Mouse (Mus musculus) MEL (cell line): ENCODE results near the gene Nfe2. TPM values are rescaled to one million over a fixed set of nuclear protein-coding genes. Genes with fewer than 3 reads are reported as not detected.

Experiments
- DNase-seq: peaks from one replicate; pipeline ENCODE4 v3.0.0; 2011; ENCODE audit warnings: low read depth, low spot score
- H3K27ac ChIP-seq: 2 replicates; pipeline ENCODE4 v1.5.1; 2012; ENCODE audit warnings: low read depth, mild to moderate bottlenecking, control low read depth, low read length, moderate library complexity; ENCODE audit not compliant: control insufficient read depth
- H3K27me3 ChIP-seq, 2 experiments: fragments of 150-350 bp in 1 of 2; sonication (generic) in 1 of 2; 2 replicates each; pipeline ENCODE4 v1.6.1; 2012; ENCODE audit warnings: low read length in 2 of 2, mild to moderate bottlenecking in 2 of 2, improper control_type of control experiment in 1 of 2, moderate library complexity in 1 of 2; ENCODE audit not compliant: insufficient read depth in 2 of 2, control insufficient read depth in 1 of 2
- H3K36me3 ChIP-seq, 2 experiments: 2 replicates each; pipeline ENCODE4 v1.6.1; 2012 to 2014; ENCODE audit warnings: low read length in 2 of 2, improper control_type of control experiment in 1 of 2, inconsistent platforms in 1 of 2, mild to moderate bottlenecking in 1 of 2; ENCODE audit not compliant: insufficient read depth in 2 of 2, control insufficient read depth in 1 of 2
- H3K4me1 ChIP-seq, 2 experiments: fragments of 150-350 bp in 1 of 2; sonication (generic) in 1 of 2; 2 replicates each; pipeline ENCODE4 v1.6.1; 2012; ENCODE audit warnings: low read length in 2 of 2, improper control_type of control experiment in 1 of 2, mild to moderate bottlenecking in 1 of 2; ENCODE audit not compliant: insufficient read depth in 2 of 2, control insufficient read depth in 1 of 2
- H3K4me3 ChIP-seq, 2 experiments: fragments of 150-350 bp in 1 of 2; sonication (generic) in 1 of 2; 2 replicates each; pipeline ENCODE4 v1.5.1; 2012; ENCODE audit warnings: low read depth in 2 of 2, low read length in 2 of 2, mild to moderate bottlenecking in 2 of 2, moderate library complexity in 2 of 2, control low read depth in 1 of 2, improper control_type of control experiment in 1 of 2; ENCODE audit not compliant: control insufficient read depth in 1 of 2, insufficient read depth in 1 of 2
- H3K79me2 ChIP-seq: 2 replicates; pipeline ENCODE4 v1.6.1; 2012; ENCODE audit warnings: mild to moderate bottlenecking, low read length, moderate library complexity; ENCODE audit not compliant: control insufficient read depth, poor library complexity, insufficient read depth
- H3K9ac ChIP-seq: 2 replicates; pipeline ENCODE4 v1.6.1; 2012; ENCODE audit warnings: low read depth, mild to moderate bottlenecking, control low read depth, low read length, moderate library complexity; ENCODE audit not compliant: control insufficient read depth, poor library complexity, severe bottlenecking
- H3K9me3 ChIP-seq: fragments of 150-350 bp; sonication (generic); replicated peaks from 2 replicates; pipeline ENCODE4 v1.6.1; 2012; ENCODE audit warnings: mild to moderate bottlenecking, low read length, improper control_type of control experiment, moderate library complexity; ENCODE audit not compliant: insufficient read depth
- BHLHE40 ChIP-seq: IDR thresholded peaks from 2 replicates; pipeline ENCODE4 v1.6.1; 2012; ENCODE audit warnings: low read depth, mild to moderate bottlenecking, inconsistent platforms, low read length, improper control_type of control experiment, borderline replicate concordance
- CHD1 ChIP-seq: IDR thresholded peaks from 2 replicates; pipeline ENCODE4 v1.6.1; 2012; ENCODE audit warnings: low read depth, mild to moderate bottlenecking, inconsistent platforms, low read length, improper control_type of control experiment
- CTCF ChIP-seq, 3 experiments: IDR thresholded peaks in 2 of 3; conservative IDR thresholded peaks in 1 of 3; 2 replicates each; pipeline ENCODE4 v1.5.1; 2011 to 2012; ENCODE audit warnings: low read length in 3 of 3, low read depth in 2 of 3, mild to moderate bottlenecking in 2 of 3, improper control_type of control experiment in 1 of 3, inconsistent platforms in 1 of 3, mixed read lengths in 1 of 3, moderate library complexity in 1 of 3; ENCODE audit not compliant: control insufficient read depth in 1 of 3, insufficient read depth in 1 of 3, poor library complexity in 1 of 3, severe bottlenecking in 1 of 3
- E2F4 ChIP-seq: IDR thresholded peaks from 2 replicates; pipeline ENCODE4 v1.6.1; 2011; ENCODE audit warnings: low read depth, low read length, improper control_type of control experiment, borderline replicate concordance
- ELF1 ChIP-seq: IDR thresholded peaks from 2 replicates; pipeline ENCODE4 v1.6.1; 2014; ENCODE audit warnings: low read depth, mild to moderate bottlenecking, inconsistent platforms, low read length, improper control_type of control experiment, moderate library complexity
- EP300 ChIP-seq, 2 experiments: IDR thresholded peaks; 2 replicates each; pipeline ENCODE4 v1.6.1; 2011; ENCODE audit warnings: improper control_type of control experiment in 2 of 2, low read length in 2 of 2, low read depth in 1 of 2, mild to moderate bottlenecking in 1 of 2
- ETS1 ChIP-seq: IDR thresholded peaks from 2 replicates; pipeline ENCODE4 v1.6.1; 2012; ENCODE audit warnings: low read depth, mild to moderate bottlenecking, inconsistent platforms, low read length, improper control_type of control experiment, moderate library complexity
- GABPA ChIP-seq: IDR thresholded peaks from 2 replicates; pipeline ENCODE4 v1.6.1; 2012; ENCODE audit warnings: low read depth, mild to moderate bottlenecking, inconsistent platforms, low read length, improper control_type of control experiment, moderate library complexity
- GATA1 ChIP-seq: IDR thresholded peaks from 2 replicates; pipeline ENCODE4 v1.6.1; 2011; ENCODE audit warnings: low read depth, low read length, improper control_type of control experiment
- HCFC1 ChIP-seq: IDR thresholded peaks from 2 replicates; pipeline ENCODE4 v1.6.1; 2012; ENCODE audit warnings: low read depth, mild to moderate bottlenecking, inconsistent platforms, low read length, improper control_type of control experiment, moderate library complexity
- JUND ChIP-seq: IDR thresholded peaks from 2 replicates; pipeline ENCODE4 v1.6.1; 2011; ENCODE audit warnings: low read depth, mild to moderate bottlenecking, improper control_type of control experiment, low read length
- MAFK ChIP-seq: IDR thresholded peaks from 2 replicates; pipeline ENCODE4 v1.6.1; 2011; ENCODE audit warnings: low read depth, mild to moderate bottlenecking, low read length, improper control_type of control experiment, borderline replicate concordance
- MAX ChIP-seq: IDR thresholded peaks from 2 replicates; pipeline ENCODE4 v1.6.1; 2011; ENCODE audit warnings: low read length, improper control_type of control experiment
- MAZ ChIP-seq: IDR thresholded peaks from 2 replicates; pipeline ENCODE4 v1.6.1; 2012; ENCODE audit warnings: low read depth, mild to moderate bottlenecking, inconsistent platforms, low read length, improper control_type of control experiment
- MXI1 ChIP-seq: IDR thresholded peaks from 2 replicates; pipeline ENCODE4 v1.6.1; 2011; ENCODE audit warnings: mild to moderate bottlenecking, low read depth, low read length, improper control_type of control experiment
- MYB ChIP-seq: IDR thresholded peaks from 2 replicates; pipeline ENCODE4 v1.6.1; 2011; ENCODE audit warnings: mild to moderate bottlenecking, low read depth, low read length, improper control_type of control experiment
- MYC ChIP-seq: IDR thresholded peaks from 2 replicates; pipeline ENCODE4 v1.6.1; 2011; ENCODE audit warnings: low read depth, mild to moderate bottlenecking, low read length, improper control_type of control experiment, moderate library complexity
- NELFE ChIP-seq: IDR thresholded peaks from 2 replicates; pipeline ENCODE4 v1.6.1; 2011; ENCODE audit warnings: low read depth, low read length, improper control_type of control experiment
- POLR2A ChIP-seq, 2 experiments: IDR thresholded peaks; 2 replicates each; pipeline ENCODE4 v1.6.1; 2011 to 2012; ENCODE audit warnings: low read length in 2 of 2, mild to moderate bottlenecking in 2 of 2, control low read depth in 1 of 2, improper control_type of control experiment in 1 of 2, low read depth in 1 of 2, moderate library complexity in 1 of 2; ENCODE audit not compliant: control insufficient read depth in 1 of 2, insufficient read depth in 1 of 2, poor library complexity in 1 of 2
- POLR2AphosphoS2 ChIP-seq: IDR thresholded peaks from 2 replicates; pipeline ENCODE4 v1.6.1; 2011; ENCODE audit warnings: low read length, improper control_type of control experiment
- POLR2AphosphoS5 ChIP-seq: IDR thresholded peaks from 2 replicates; pipeline ENCODE4 v1.6.1; 2012; ENCODE audit warnings: low read depth, borderline replicate concordance, mild to moderate bottlenecking, inconsistent platforms, low read length, moderate library complexity, mixed read lengths
- RCOR1 ChIP-seq: IDR thresholded peaks from 2 replicates; pipeline ENCODE4 v1.6.1; 2012; ENCODE audit warnings: low read depth, mild to moderate bottlenecking, inconsistent platforms, low read length, improper control_type of control experiment
- SIN3A ChIP-seq: IDR thresholded peaks from 2 replicates; pipeline ENCODE4 v1.6.1; 2012; ENCODE audit warnings: low read length, improper control_type of control experiment, inconsistent platforms
- SMC3 ChIP-seq: IDR thresholded peaks from 2 replicates; pipeline ENCODE4 v1.6.1; 2011; ENCODE audit warnings: low read depth, low read length, improper control_type of control experiment
- TCF12 ChIP-seq: IDR thresholded peaks from 2 replicates; pipeline ENCODE4 v1.6.1; 2014; ENCODE audit warnings: low read depth, mild to moderate bottlenecking, inconsistent platforms, low read length, improper control_type of control experiment, moderate library complexity
- USF1 ChIP-seq: IDR thresholded peaks from 2 replicates; pipeline ENCODE4 v1.6.1; 2014; ENCODE audit warnings: low read depth, mild to moderate bottlenecking, inconsistent platforms, low read length, improper control_type of control experiment, moderate library complexity
- USF2 ChIP-seq, 2 experiments: IDR thresholded peaks; 2 replicates each; pipeline ENCODE4 v1.6.1; 2011 to 2012; ENCODE audit warnings: improper control_type of control experiment in 2 of 2, low read length in 2 of 2, borderline replicate concordance in 1 of 2, inconsistent platforms in 1 of 2, low read depth in 1 of 2, mild to moderate bottlenecking in 1 of 2; ENCODE audit not compliant: insufficient read depth in 1 of 2
- ZC3H11A ChIP-seq: IDR thresholded peaks from 2 replicates; pipeline ENCODE4 v1.6.1; 2012; ENCODE audit warnings: low read depth, mild to moderate bottlenecking, inconsistent platforms, low read length, improper control_type of control experiment
- ZKSCAN1 ChIP-seq: IDR thresholded peaks from 2 replicates; pipeline ENCODE4 v1.6.1; 2012; ENCODE audit warnings: low read depth, mild to moderate bottlenecking, inconsistent platforms, low read length, improper control_type of control experiment, moderate library complexity
- ZMIZ1 ChIP-seq: IDR thresholded peaks from 2 replicates; pipeline ENCODE4 v1.6.1; 2012; ENCODE audit warnings: low read depth, mild to moderate bottlenecking, inconsistent platforms, low read length, improper control_type of control experiment, moderate library complexity
- ZNF384 ChIP-seq: IDR thresholded peaks from 2 replicates; pipeline ENCODE4 v1.6.1; 2012; ENCODE audit warnings: low read depth, mild to moderate bottlenecking, inconsistent platforms, low read length, improper control_type of control experiment
- polyA plus RNA-seq, 2 experiments: library from polyadenylated mRNA; stranded (reverse) in 1 of 2; unstranded in 1 of 2; fragments of >175 nt in 1 of 2; fragments of >200 nt in 1 of 2; gene quantifications; 2 replicates each; pipeline versions ENCODE4 v1.2.1 to v1.2.4; 2012; ENCODE audit warnings: low replicate concordance in 2 of 2, low read depth in 1 of 2; ENCODE audit not compliant: insufficient read length in 2 of 2, insufficient read depth in 1 of 2, missing spikeins in 1 of 2
- total RNA-seq: library from RNA; depleted of rRNA; stranded (reverse); fragments of 300-350 nt; gene quantifications from 2 replicates; pipeline ENCODE4 v1.2.3, GENCODE M21; 2012

The Nfe2 gene
- total and polyA plus RNA-seq, 3 experiments, result 74.6 to 103 TPM; not detected in 1

DNA sequence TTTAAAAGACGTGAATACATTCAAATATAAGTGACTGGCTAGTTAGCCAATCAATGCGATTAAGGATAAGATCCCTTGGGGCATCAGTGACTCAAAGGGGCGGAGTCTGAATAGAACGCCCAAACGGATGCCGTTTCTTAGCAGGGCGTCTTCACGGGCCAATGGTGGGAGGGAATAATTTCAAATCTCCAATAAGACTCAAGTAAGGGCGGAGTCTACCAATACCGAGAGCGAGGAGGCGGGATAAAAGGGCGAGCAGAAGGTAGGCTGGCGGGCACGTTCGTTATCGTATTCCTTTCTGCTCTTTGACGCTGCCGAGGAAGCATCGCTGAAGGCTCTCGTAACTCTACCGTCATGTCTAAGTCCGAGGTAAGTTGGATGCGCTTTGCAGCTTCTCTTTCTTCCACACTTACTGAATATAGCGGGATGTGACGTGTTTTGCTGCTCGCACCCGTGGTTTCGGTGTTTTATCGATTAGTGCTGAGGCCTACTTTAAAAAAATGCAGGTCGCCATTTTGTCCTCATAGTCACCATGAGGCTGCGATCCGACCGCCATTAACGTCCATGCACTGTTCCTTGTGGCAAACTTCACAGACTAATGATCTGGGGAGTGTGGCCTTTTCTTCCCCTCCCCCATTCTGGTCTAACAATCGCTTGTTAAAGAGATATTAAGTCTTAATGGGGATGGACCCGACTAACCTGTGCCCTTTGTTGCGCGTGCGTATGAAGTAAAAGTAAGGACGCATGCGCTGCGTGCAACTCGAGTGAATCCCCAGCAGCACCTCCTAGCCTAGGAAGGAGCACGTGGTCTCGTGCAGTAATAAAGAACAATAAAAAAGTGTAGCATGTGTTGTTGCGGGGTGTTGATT, 17.8 kb downstream of the Nfe2 start, which contains the start of gene Hnrnpa1 (continued):
- TF ChIP-seq E2F4 (no peak), ELF1 (no peak), ZMIZ1 (peak; percentile 88; the same call in 1 of the 2 replicates), ZNF384 (no peak; the same call in 1 of the 2 replicates), SMC3 (no peak), HCFC1 (peak; percentile 62; the same call in 1 of the 2 replicates), RCOR1 (no peak), MYC (peak; percentile 81), CTCF (IDR thresholded peaks at IDR 0.05 in 2 of 3, conservative IDR thresholded peaks at IDR 0.05 in 1 of 3; ENCODE audit: control insufficient read depth in 1 of 3, insufficient read depth in 1 of 3, low read depth in 2 of 3, low read length in 3 of 3, poor library complexity in 1 of 3, severe bottlenecking in 1 of 3) (no peak), ZC3H11A (no peak), BHLHE40 (no peak), GABPA (no peak), MXI1 (peak; percentile 88), ETS1 (no peak), POLR2A (IDR thresholded peaks at IDR 0.05; ENCODE audit: control insufficient read depth in 1 of 2, insufficient read depth in 1 of 2, low read depth in 1 of 2, low read length in 2 of 2, poor library complexity in 1 of 2) (peak; percentile 36 to 93), CHD1 (0 out of 2 replicates have a peak, but pooled peaks have one; percentile 64), MYB (no peak), MAFK (no peak), NELFE (peak; percentile 78), POLR2AphosphoS2 (peak; percentile 68), JUND (no peak), MAX (peak; percentile 95), ZKSCAN1 (no peak)

DNA sequence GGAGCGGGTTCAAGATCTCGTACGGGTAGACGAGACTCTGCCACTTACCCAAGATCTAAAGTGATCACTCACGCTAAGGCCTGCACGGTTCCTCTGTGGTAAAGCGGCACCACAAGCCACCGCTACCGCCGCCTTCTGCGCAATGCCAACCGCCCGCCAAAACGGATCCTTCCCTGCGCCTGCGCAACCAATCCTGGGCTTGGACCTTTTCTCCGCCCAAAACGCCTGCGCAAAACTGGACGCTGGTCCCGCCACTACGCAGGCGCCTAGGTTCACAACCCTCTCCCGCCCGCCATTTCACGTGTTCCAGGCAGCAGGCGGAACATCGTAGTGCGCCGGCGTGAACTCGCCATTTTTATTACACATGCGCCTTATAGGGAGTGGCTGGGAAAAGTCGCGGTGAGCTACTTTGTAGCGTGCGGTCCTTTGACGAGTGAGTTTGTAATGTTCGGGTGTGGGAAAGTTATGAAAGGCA, 18.5 kb downstream of the Nfe2 start, which contains the start of gene Cbx5:
Gene Cbx5, minus strand, starts transcription at position 132 of the 475 bp plus-strand sequence.
- Histone ChIP-seq H3K27me3 (no peaks in the 10 kb centered on the region), H3K4me3 (peak within 1 kb of the TSS; percentile 79 to 98), H3K9ac (peak within 1 kb of the TSS; percentile 100), H3K27ac (peak within 1 kb of the TSS; percentile 99), H3K36me3 (peaks cover 0 to 17% of the 10 kb centered on the region in 2 experiments; a peak in 3 of 4 replicates), H3K4me1 (0 out of 4 replicates have a peak, but pooled peaks cover 0 to 2% of the 10 kb centered on the region in 2 experiments), H3K9me3 (no peaks in the 10 kb centered on the region), H3K79me2 (peaks cover 72% of the 10 kb centered on the region)
- DNase-seq, result peak; percentile 94
- TF ChIP-seq RCOR1 (no peak), ELF1 (no peak), MAX (peak; percentile 86), SIN3A (0 out of 2 replicates have a peak, but pooled peaks have one; percentile 50), EP300 (IDR thresholded peaks at IDR 0.05; ENCODE audit: low read depth in 1 of 2, low read length in 2 of 2) (no peak), ZC3H11A (no peak), ZMIZ1 (0 out of 2 replicates have a peak, but pooled peaks have one; percentile 13), ZKSCAN1 (no peak), SMC3 (no peak), MAZ (no peak), USF1 (peak; percentile 64), GATA1 (no peak), TCF12 (no peak), GABPA (no peak), JUND (no peak), CHD1 (no peak), POLR2A (IDR thresholded peaks at IDR 0.05; ENCODE audit: control insufficient read depth in 1 of 2, insufficient read depth in 1 of 2, low read depth in 1 of 2, low read length in 2 of 2, poor library complexity in 1 of 2) (peak; percentile 61 to 71; a peak in 3 of 4 replicates), ZNF384 (no peak), HCFC1 (peak; percentile 67; the same call in 1 of the 2 replicates), POLR2AphosphoS5 (no peak), MAFK (no peak), USF2 (IDR thresholded peaks at IDR 0.05; ENCODE audit: borderline replicate concordance in 1 of 2, insufficient read depth in 1 of 2, low read depth in 1 of 2, low read length in 2 of 2) (no peak)
